Mouse (Mus musculus) layer of hippocampus, adult 9-11 months (tissue): ENCODE results near the gene Ppp1r14a.

ENCODE experiments used
- DNase-seq: peaks from one replicate; pipeline ENCODE4 v3.0.0; 2022

Gene Ppp1r14a

GRCm38 (mm10) chr7:29304463-29305262 lies 15.6 kb downstream of the Ppp1r14a start:
- DNase-seq = no peak

GRCm38 (mm10) chr7:29305263-29305988 lies 16.3 kb downstream of the Ppp1r14a start:
- DNase-seq = no peak

GRCm38 (mm10) chr7:29306108-29306507 lies 17.0 kb downstream of the Ppp1r14a start:
- no peak for DNase-seq

- no peak for DNase-seq
Observed at GRCm38 (mm10) chr7:29306619-29307018, 17.5 kb downstream of the Ppp1r14a start.

- DNase-seq = peak; percentile 94
Observed at GRCm38 (mm10) chr7:29307350-29308104, 18.4 kb downstream of the Ppp1r14a start.

GRCm38 (mm10) chr7:29309221-29309721 lies 20.2 kb downstream of the Ppp1r14a start:
- DNase-seq = no peak

- no peak for DNase-seq
Observed at GRCm38 (mm10) chr7:29309749-29310148, 20.6 kb downstream of the Ppp1r14a start.

GRCm38 (mm10) chr7:29313051-29313450 lies 23.9 kb downstream of the Ppp1r14a start:
- DNase-seq = peak; percentile 76

- no peak for DNase-seq
Observed at GRCm38 (mm10) chr7:29313572-29314261, 24.6 kb downstream of the Ppp1r14a start.

- DNase-seq = peak; percentile 90
Observed at GRCm38 (mm10) chr7:29314844-29315628, 25.9 kb downstream of the Ppp1r14a start.

GRCm38 (mm10) chr7:29316137-29316734 lies 27.1 kb downstream of the Ppp1r14a start:
- no peak for DNase-seq

GRCm38 (mm10) chr7:29316976-29317375 lies 27.9 kb downstream of the Ppp1r14a start:
- DNase-seq = peak; percentile 77

GRCm38 (mm10) chr7:29317558-29317957 lies 28.4 kb downstream of the Ppp1r14a start:
- no peak for DNase-seq

GRCm38 (mm10) chr7:29318115-29318911 lies 29.2 kb downstream of the Ppp1r14a start:
- DNase-seq = no peak

GRCm38 (mm10) chr7:29319337-29320307 lies 30.5 kb downstream of the Ppp1r14a start:
- no peak for DNase-seq

GRCm38 (mm10) chr7:29327087-29327486 lies 38.0 kb downstream of the Ppp1r14a start:
- DNase-seq = no peak

GRCm38 (mm10) chr7:29328984-29329383 lies 39.9 kb downstream of the Ppp1r14a start:
- DNase-seq = no peak

GRCm38 (mm10) chr7:29334156-29334555 lies 45.0 kb downstream of the Ppp1r14a start:
- DNase-seq = no peak

GRCm38 (mm10) chr7:29335276-29335675 lies 46.2 kb downstream of the Ppp1r14a start:
- DNase-seq = no peak
